Mouse (Mus musculus) E14TG2a.4 (cell line): ENCODE results near the gene Chrm4.

ENCODE experiments used
- CTCF ChIP-seq: conservative IDR thresholded peaks from 2 replicates; pipeline ENCODE4 v1.5.1; 2014; ENCODE audit warnings: low read length
- NANOG ChIP-seq: IDR thresholded peaks from 2 replicates; pipeline ENCODE4 v1.6.1; 2014; ENCODE audit warnings: borderline replicate concordance, low read length, mixed read lengths

DNA sequence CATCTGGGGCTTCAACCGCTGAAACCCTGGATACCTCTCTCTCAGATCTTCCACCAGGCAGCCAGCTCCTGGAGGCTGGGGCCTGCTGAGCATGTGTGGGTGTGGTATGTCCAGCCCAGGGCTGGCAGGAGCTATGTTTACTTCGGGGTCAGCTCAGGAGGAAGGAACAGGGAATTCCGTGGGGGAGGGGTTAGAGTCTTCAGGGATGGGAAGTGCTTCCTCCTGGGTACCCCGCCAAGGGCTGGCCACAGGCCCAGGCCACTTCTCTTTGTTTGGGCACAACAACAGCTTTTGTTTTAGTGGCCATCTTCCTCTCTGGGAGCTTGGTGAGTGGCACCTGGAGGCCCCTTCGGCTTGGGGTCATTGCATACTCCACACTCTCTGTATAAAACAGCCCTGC, 26.8 kb downstream of the Chrm4 start:
- no peak for TF ChIP-seq CTCF
- TF ChIP-seq NANOG: no peak
